Mouse (Mus musculus) embryonic facial prominence, embryonic 15.5 days (tissue): ENCODE measurements at regions not wholly inside any gene's neighbourhood (a gene's known extent, or its start where the extent isn't known, plus 50 kb on each side); places are given as distances from the start of the nearest gene placed in this dataset.
A peak's percentile ranks its signal among the peaks of the same experiment; 100 is the strongest.

Experiments
- ATAC-seq: fragments of 200-750 bp; cut with Nextera tagmentation; 2 replicates; pipeline ENCODE4 v1.8.0; 2017; ENCODE audit warnings: low read depth, moderate TSS enrichment; ENCODE audit not compliant: insufficient number of reproducible peaks, low FRiP score, low TSS enrichment
- H3K27ac ChIP-seq: fragments of 300-500 bp; sonication (generic); replicated peaks from 2 replicates; pipeline ENCODE4 v1.5.1; 2015; ENCODE audit warnings: mild to moderate bottlenecking, inconsistent platforms
- H3K27me3 ChIP-seq: fragments of 300-500 bp; sonication (generic); 2 replicates; pipeline ENCODE4 v1.6.1; 2015; ENCODE audit warnings: inconsistent platforms
- H3K36me3 ChIP-seq: fragments of 300-500 bp; sonication (generic); 2 replicates; pipeline ENCODE4 v1.6.1; 2015; ENCODE audit warnings: mild to moderate bottlenecking, inconsistent platforms
- H3K4me1 ChIP-seq: fragments of 300-500 bp; sonication (generic); 2 replicates; pipeline ENCODE4 v1.6.1; 2015; ENCODE audit warnings: inconsistent platforms
- H3K4me2 ChIP-seq: fragments of 300-500 bp; sonication (generic); replicated peaks from 2 replicates; pipeline ENCODE4 v1.6.1; 2015; ENCODE audit warnings: mild to moderate bottlenecking, inconsistent platforms
- H3K4me3 ChIP-seq: fragments of 300-500 bp; sonication (generic); replicated peaks from 2 replicates; pipeline ENCODE4 v1.5.1; 2015; ENCODE audit warnings: mild to moderate bottlenecking, inconsistent platforms
- H3K9ac ChIP-seq: fragments of 300-500 bp; sonication (generic); 2 replicates; pipeline ENCODE4 v1.6.1; 2015; ENCODE audit warnings: inconsistent platforms
- H3K9me3 ChIP-seq: fragments of 300-500 bp; sonication (generic); replicated peaks from 2 replicates; pipeline ENCODE4 v1.6.1; 2016; ENCODE audit warnings: inconsistent platforms
- WGBS: fragments of 180-500 bp; shearing (Covaris S2); methylation state at CpG from one replicate; pipeline ENCODE4 v1.1.7; 2015; 5-methylcytosine and 5-hydroxymethylcytosine counted together

GRCm38 (mm10) chr2:128356326-128356725 is 230.5 kb downstream of the Bcl2l11 start:
- Histone ChIP-seq H3K9me3 (no peaks in the 10 kb centered on the region), H3K27me3 (no peaks in the 10 kb centered on the region), H3K4me3 (no peak overlapping the region), H3K9ac (no peak overlapping the region), H3K27ac (no peak overlapping the region), H3K4me2 (no peak overlapping the region), H3K4me1 (no peaks in the 10 kb centered on the region), H3K36me3 (no peaks in the 10 kb centered on the region)
- WGBS, result 73% methylated on average over 4 of the region's 4 CpGs
- ATAC-seq, result no peak

DNA sequence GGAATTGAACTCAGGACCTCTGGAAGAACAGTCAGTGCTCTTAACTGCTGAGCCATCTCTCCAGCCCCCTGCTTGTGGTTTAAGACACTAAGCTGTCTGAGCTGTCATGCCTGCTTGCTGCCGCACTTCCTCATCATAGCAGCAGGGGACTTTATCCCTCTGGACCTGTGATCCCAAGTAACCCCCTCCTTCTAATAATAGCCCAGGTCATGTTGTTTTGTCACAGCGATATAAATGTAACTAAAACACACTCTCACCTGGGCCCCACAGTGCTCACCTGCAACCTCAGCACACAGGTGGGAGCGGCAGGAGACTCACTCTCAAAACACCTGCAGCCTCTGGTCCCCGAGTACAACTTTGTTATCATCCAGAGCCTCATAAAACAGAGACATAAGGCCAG is 231.9 kb upstream of the Spdye4c start:
- ATAC-seq, result no peak
- H3K27ac ChIP-seq, result no peak overlapping the region
- H3K9ac ChIP-seq, result no peak overlapping the region
- no peaks in the 10 kb centered on the region for H3K36me3 ChIP-seq
- H3K4me2 ChIP-seq, result no peak overlapping the region
- 71% methylated on average over 4 of the region's 4 CpGs for WGBS
- no peaks in the 10 kb centered on the region for H3K9me3 ChIP-seq
- H3K27me3 ChIP-seq, result no peaks in the 10 kb centered on the region
- H3K4me1 ChIP-seq, result 0 out of 2 replicates have a peak, but pooled peaks cover 4% of the 10 kb centered on the region
- H3K4me3 ChIP-seq, result no peak overlapping the region

GRCm38 (mm10) chr2:128360517-128360916 is 230.5 kb upstream of the Spdye4c start:
- H3K4me3 ChIP-seq, result no peak overlapping the region
- no peaks in the 10 kb centered on the region for H3K27me3 ChIP-seq
- H3K36me3 ChIP-seq, result no peaks in the 10 kb centered on the region
- ATAC-seq, result no peak
- H3K27ac ChIP-seq, result no peak overlapping the region
- no peak overlapping the region for H3K9ac ChIP-seq
- H3K4me1 ChIP-seq, result 0 out of 2 replicates have a peak, but pooled peaks cover 4% of the 10 kb centered on the region
- WGBS, result 75% methylated on average over 5 of the region's 5 CpGs
- H3K4me2 ChIP-seq, result no peak overlapping the region
- no peaks in the 10 kb centered on the region for H3K9me3 ChIP-seq

DNA sequence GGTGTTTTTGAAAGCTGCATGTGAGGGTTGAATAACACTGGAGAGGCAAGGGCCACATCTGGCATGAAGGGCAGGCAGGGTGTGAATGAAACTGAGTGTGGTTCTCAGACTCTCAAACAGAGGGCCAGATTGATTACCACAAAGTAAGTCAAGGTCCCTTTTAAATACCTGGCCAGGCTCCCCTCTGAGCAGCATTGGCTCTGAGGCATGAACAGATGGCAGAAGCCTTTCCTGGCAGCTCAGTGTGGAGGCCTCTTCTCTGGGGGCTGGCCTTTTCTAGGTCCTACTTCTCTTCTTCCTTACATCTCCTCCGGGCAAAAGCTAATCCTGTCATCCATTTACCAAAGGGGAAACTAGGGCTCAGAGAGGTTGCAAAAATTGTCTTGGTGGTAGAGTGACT is 229.6 kb upstream of the Spdye4c start:
- no peaks in the 10 kb centered on the region for H3K9me3 ChIP-seq
- no peaks in the 10 kb centered on the region for H3K36me3 ChIP-seq
- no peak overlapping the region for H3K9ac ChIP-seq
- H3K27ac ChIP-seq, result no peak overlapping the region
- 0 out of 2 replicates have a peak, but pooled peaks cover 4% of the 10 kb centered on the region for H3K4me1 ChIP-seq
- ATAC-seq, result no peak
- H3K27me3 ChIP-seq, result no peaks in the 10 kb centered on the region
- no peak overlapping the region for H3K4me2 ChIP-seq
- WGBS, result 54% methylated on average over 1 of the region's 1 CpGs
- H3K4me3 ChIP-seq, result no peak overlapping the region

DNA sequence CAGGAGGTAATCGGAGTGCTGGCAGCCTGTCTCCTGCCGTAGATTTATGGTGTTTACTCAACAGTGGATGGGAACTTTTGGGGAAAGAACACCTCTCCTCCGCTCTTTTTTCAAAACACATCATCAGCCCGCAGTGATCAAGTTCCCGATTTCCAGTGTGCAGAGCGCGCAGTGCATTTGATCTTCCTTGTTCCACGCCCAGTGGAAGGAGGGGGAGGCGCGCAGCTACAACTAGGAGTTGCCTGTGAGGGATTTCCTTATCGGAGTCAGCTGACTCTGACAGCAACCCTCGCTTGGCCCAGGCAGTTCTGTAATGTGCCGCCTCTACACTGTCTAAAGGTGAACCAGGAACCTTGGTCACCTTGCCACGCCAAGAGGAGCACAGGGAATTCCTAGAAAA is 226.8 kb upstream of the Spdye4c start:
- Histone ChIP-seq H3K9me3 (no peaks in the 10 kb centered on the region), H3K27me3 (no peaks in the 10 kb centered on the region), H3K4me1 (0 out of 2 replicates have a peak, but pooled peaks cover 4% of the 10 kb centered on the region), H3K27ac (no peak overlapping the region), H3K4me2 (peak overlapping the region; percentile 28), H3K9ac (no peak overlapping the region), H3K36me3 (no peaks in the 10 kb centered on the region), H3K4me3 (no peak overlapping the region)
- WGBS, result 22% methylated on average over 14 of the region's 14 CpGs
- no peak for ATAC-seq

DNA sequence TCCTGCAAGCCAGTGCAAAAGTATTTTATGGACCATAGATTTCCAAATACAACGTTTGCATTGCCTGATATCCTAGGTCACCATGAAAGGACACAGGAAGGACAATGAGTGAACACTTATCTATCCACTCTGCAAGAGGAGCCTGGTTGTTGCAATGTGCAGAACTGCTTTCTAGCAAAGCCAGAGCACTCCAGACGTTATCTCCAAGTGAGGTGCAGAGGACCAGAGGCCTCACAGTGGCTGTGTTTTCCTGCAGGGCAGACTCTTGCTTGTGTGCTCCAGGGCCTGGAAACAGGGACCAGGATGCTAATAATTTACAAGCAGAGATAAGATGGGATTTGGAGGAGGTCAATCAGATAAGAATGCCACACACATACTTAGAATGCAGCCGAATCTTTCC is 226.0 kb upstream of the Spdye4c start:
- no peaks in the 10 kb centered on the region for H3K27me3 ChIP-seq
- no peak overlapping the region for H3K4me3 ChIP-seq
- no peak overlapping the region for H3K27ac ChIP-seq
- ATAC-seq, result no peak
- H3K9me3 ChIP-seq, result no peaks in the 10 kb centered on the region
- no peaks in the 10 kb centered on the region for H3K36me3 ChIP-seq
- 67% methylated on average over 3 of the region's 3 CpGs for WGBS
- no peak overlapping the region for H3K4me2 ChIP-seq
- 0 out of 2 replicates have a peak, but pooled peaks cover 4% of the 10 kb centered on the region for H3K4me1 ChIP-seq
- H3K9ac ChIP-seq, result no peak overlapping the region

DNA sequence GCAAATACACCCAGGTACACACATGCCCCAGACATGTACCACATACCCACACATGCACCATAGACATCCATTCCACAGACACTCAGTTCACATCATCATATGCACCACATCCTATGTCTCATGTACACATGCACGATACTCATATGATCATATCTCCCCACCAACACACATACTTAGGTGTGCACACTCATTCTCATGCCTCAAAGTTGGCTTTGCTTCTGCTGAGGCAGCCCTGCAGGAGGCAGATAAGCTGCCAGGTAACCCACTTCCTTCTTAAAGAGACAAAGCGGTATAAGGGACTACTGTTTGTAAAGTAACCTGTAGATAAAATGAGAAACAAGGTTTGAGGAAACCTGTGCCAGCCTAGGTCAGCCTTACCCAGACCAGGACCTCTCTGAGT is 225.2 kb upstream of the Spdye4c start:
- Histone ChIP-seq H3K4me1 (0 out of 2 replicates have a peak, but pooled peaks cover 5% of the 10 kb centered on the region), H3K9ac (no peak overlapping the region), H3K4me2 (no peak overlapping the region), H3K36me3 (no peaks in the 10 kb centered on the region), H3K9me3 (no peaks in the 10 kb centered on the region), H3K4me3 (no peak overlapping the region), H3K27me3 (no peaks in the 10 kb centered on the region), H3K27ac (no peak overlapping the region)
- no peak for ATAC-seq
- WGBS, result 92% methylated on average over 2 of the region's 2 CpGs

DNA sequence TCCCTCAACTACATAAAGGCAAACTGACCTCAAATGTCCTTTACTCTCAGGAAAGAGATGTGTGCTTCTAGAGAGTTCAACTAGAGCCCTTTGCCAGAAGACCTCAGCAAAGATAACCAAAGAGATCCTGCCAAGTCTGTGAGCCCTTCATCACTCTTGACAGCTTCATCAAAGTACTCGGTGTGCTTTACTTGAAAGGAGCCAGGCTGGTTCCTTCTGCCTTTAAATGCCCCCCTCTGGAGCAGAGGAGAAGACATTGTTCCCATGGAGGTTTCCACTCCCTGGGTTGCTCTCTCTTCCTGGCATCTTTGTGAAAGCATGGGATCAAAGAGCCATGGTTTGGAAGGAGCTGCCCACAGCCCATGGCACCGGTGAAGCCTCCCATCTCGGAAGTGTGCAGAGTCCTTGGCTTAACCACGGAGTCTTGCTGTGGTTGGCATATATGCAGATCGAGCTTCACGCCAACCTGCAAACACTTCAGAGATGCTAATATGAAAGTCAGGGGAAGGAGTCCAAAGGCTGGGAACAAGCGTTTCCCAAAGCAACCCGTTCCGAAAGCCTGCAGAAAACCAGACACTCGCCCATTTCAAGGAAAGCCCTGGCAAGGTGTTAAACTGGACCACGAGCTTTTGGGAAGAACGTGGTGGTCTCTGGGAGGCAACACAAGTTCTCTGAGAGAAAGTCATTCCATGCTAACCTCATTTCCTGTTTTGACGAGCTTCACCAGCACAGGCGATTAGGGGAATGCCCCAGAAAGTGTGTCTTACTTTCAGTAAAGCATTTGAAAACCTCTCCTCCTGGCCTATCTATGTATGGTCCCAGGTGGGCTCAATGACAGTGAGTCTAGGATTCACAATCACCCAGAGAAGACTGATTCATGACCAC is 223.5 kb upstream of the Spdye4c start:
- H3K9me3 ChIP-seq, result no peaks in the 10 kb centered on the region
- no peak for ATAC-seq
- no peaks in the 10 kb centered on the region for H3K36me3 ChIP-seq
- no peak overlapping the region for H3K4me3 ChIP-seq
- 82% methylated on average over 14 of the region's 14 CpGs for WGBS
- no peak overlapping the region for H3K4me2 ChIP-seq
- H3K9ac ChIP-seq, result no peak overlapping the region
- H3K27ac ChIP-seq, result no peak overlapping the region
- H3K27me3 ChIP-seq, result no peaks in the 10 kb centered on the region
- H3K4me1 ChIP-seq, result 0 out of 2 replicates have a peak, but pooled peaks cover 10% of the 10 kb centered on the region

DNA sequence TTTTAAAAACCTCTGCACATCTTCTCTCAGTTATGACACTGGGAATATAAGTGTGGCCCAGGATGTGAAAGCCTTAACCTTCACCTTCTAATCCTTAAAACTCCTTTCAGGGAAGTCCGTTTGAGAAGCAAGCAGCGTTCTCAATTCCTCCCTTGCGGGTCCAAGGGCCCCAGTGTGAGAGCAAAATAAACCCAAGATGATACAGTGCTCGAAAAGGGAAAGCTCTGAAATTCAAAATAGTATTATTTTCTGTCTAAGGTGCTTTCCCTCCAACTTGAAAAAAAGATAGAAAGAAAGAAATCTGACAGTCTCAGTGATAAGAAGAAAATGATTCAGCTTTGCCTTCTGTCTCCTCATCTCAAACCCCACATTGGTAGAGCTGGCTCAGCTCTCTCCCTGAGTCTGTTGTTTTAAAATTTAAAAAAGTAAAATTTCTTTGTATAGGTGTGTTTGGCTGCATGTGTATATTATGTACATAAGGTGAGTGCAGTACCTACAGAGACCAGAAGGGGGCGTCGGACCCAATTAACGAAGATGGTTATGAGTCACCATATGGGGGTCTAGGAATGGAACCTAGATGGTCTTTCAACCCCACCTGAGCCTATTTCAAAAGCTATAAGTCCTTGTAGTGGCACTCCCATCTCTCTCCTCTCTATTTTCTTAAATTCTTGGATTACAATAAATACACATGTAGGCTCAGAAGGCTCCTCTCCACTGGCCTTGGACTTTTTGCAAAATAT is 222.3 kb upstream of the Spdye4c start:
- no peak for ATAC-seq
- 0 out of 2 replicates have a peak, but pooled peaks cover 8% of the 10 kb centered on the region for H3K4me1 ChIP-seq
- H3K4me3 ChIP-seq, result no peak overlapping the region
- no peak overlapping the region for H3K9ac ChIP-seq
- H3K27me3 ChIP-seq, result no peaks in the 10 kb centered on the region
- H3K36me3 ChIP-seq, result no peaks in the 10 kb centered on the region
- whole genome bisulfite sequencing, result 75% methylated on average over 7 of the region's 7 CpGs
- H3K9me3 ChIP-seq, result no peaks in the 10 kb centered on the region
- H3K27ac ChIP-seq, result no peak overlapping the region
- H3K4me2 ChIP-seq, result no peak overlapping the region

GRCm38 (mm10) chr2:128370821-128371220 is 220.2 kb upstream of the Spdye4c start:
- Histone ChIP-seq H3K9me3 (no peaks in the 10 kb centered on the region), H3K9ac (no peak overlapping the region), H3K4me3 (no peak overlapping the region), H3K4me2 (no peak overlapping the region), H3K36me3 (no peaks in the 10 kb centered on the region), H3K27me3 (no peaks in the 10 kb centered on the region), H3K4me1 (0 out of 2 replicates have a peak, but pooled peaks cover 6% of the 10 kb centered on the region), H3K27ac (no peak overlapping the region)
- no peak for ATAC-seq
- 74% methylated on average over 10 of the region's 10 CpGs for WGBS

DNA sequence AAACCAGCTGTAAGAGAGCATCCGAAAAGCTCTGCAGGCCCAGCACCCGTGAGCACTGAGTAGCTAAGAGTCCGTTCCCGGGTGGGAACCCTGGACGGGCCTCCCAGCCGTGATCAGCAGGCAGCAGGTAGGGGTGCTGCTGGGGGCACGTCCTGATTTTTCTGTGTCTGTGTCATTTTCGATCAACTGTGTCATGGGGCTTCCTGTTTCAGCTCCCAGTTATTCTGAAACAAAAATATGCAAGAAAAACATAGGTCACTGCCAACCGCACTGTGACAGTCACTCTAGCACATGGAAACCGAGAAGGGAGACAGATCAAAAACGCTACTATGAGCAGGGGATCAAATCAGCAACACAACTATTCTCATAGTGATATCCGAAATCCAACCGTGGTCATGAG is 218.8 kb upstream of the Spdye4c start:
- Histone ChIP-seq H3K27me3 (no peaks in the 10 kb centered on the region), H3K4me2 (no peak overlapping the region), H3K4me1 (peaks cover 7% of the 10 kb centered on the region; the same call in 1 of the 2 replicates), H3K9ac (no peak overlapping the region), H3K4me3 (no peak overlapping the region), H3K36me3 (no peaks in the 10 kb centered on the region), H3K9me3 (no peaks in the 10 kb centered on the region), H3K27ac (no peak overlapping the region)
- ATAC-seq, result no peak
- 80% methylated on average over 13 of the region's 13 CpGs for WGBS
